Mouse (Mus musculus) ES-Bruce4 (cell line): ENCODE data around the gene Cpvl. TPM values are rescaled to one million over a fixed set of nuclear protein-coding genes. Genes with fewer than 3 reads are reported as not detected.

Experiments
- H3K27ac ChIP-seq: 2 replicates; pipeline ENCODE4 v1.5.1; 2012; ENCODE audit warnings: low read length, inconsistent platforms; ENCODE audit not compliant: insufficient read depth
- H3K27me3 ChIP-seq: 2 replicates; pipeline ENCODE4 v1.6.1; 2012; ENCODE audit warnings: mild to moderate bottlenecking, low read length, inconsistent platforms; ENCODE audit not compliant: control insufficient read depth, poor library complexity, insufficient read depth, severe bottlenecking
- H3K36me3 ChIP-seq: 2 replicates; pipeline ENCODE4 v1.6.1; 2012; ENCODE audit warnings: inconsistent platforms, mild to moderate bottlenecking, low read length, moderate library complexity; ENCODE audit not compliant: control insufficient read depth, poor library complexity, insufficient read depth, severe bottlenecking
- H3K4me1 ChIP-seq: one replicate; pipeline ENCODE4 v1.8.1; 2011; ENCODE audit warnings: low read length; ENCODE audit not compliant: control insufficient read depth, insufficient read depth
- H3K4me3 ChIP-seq: 2 replicates; pipeline ENCODE4 v1.5.1; 2011; ENCODE audit warnings: low read depth, mild to moderate bottlenecking, low read length
- H3K9ac ChIP-seq: 2 replicates; pipeline ENCODE4 v1.6.1; 2012; ENCODE audit warnings: low read depth, mild to moderate bottlenecking, inconsistent platforms; ENCODE audit not compliant: poor library complexity, severe bottlenecking
- H3K9me3 ChIP-seq: replicated peaks from 2 replicates; pipeline ENCODE4 v1.6.1; 2012; ENCODE audit warnings: mild to moderate bottlenecking, low read length, inconsistent platforms; ENCODE audit not compliant: control insufficient read depth, poor library complexity, insufficient read depth, severe bottlenecking
- CTCF ChIP-seq: IDR thresholded peaks from one replicate; pipeline ENCODE4 v1.8.1; 2011; ENCODE audit warnings: low read depth, low read length
- EP300 ChIP-seq: IDR thresholded peaks from 2 replicates; pipeline ENCODE4 v1.6.1; 2011; ENCODE audit warnings: low read depth, low read length; ENCODE audit not compliant: insufficient read depth
- POLR2A ChIP-seq: IDR thresholded peaks from one replicate; pipeline ENCODE4 v1.8.1; 2011; ENCODE audit warnings: low read length; ENCODE audit not compliant: insufficient read depth
- polyA plus RNA-seq: library from polyadenylated mRNA; stranded (reverse); fragments of >200 nt; gene quantifications from 2 replicates; pipeline ENCODE4 v1.2.4, GENCODE M21; 2011; ENCODE audit warnings: low read depth; ENCODE audit not compliant: missing spikeins, insufficient read depth, insufficient read length

The Cpvl gene
- polyA plus RNA-seq, 1 experiment = not detected

GRCm38 (mm10) chr6:53958321-53958720 lies 20.1 kb downstream of the Cpvl start:
- H3K9ac ChIP-seq = no peak overlapping the region
- H3K4me3 ChIP-seq = no peak overlapping the region
- TF ChIP-seq CTCF (peak; percentile 78), EP300 (no peak), POLR2A (no peak)

GRCm38 (mm10) chr6:53956513-53956912 lies 22.0 kb downstream of the Cpvl start:
- H3K36me3 ChIP-seq = no peaks in the 10 kb centered on the region
- no peaks in the 10 kb centered on the region for H3K9me3 ChIP-seq
- TF ChIP-seq EP300 = no peak
- no peak for TF ChIP-seq CTCF
- no peak for TF ChIP-seq POLR2A
- H3K27me3 ChIP-seq = no peaks in the 10 kb centered on the region
- H3K27ac ChIP-seq = no peak overlapping the region
- peaks cover 1% of the 10 kb centered on the region for H3K4me1 ChIP-seq
- no peak overlapping the region for H3K9ac ChIP-seq
- no peak overlapping the region for H3K4me3 ChIP-seq

More at GRCm38 (mm10) chr6:53958321-53958720, 20.1 kb downstream of the Cpvl start:
- Histone ChIP-seq H3K27me3 (no peaks in the 10 kb centered on the region), H3K4me1 (peaks cover 1% of the 10 kb centered on the region), H3K27ac (no peak overlapping the region), H3K36me3 (no peaks in the 10 kb centered on the region), H3K9me3 (no peaks in the 10 kb centered on the region)

GRCm38 (mm10) chr6:53955846-53956245 lies 22.6 kb downstream of the Cpvl start:
- H3K27ac ChIP-seq = no peak overlapping the region
- TF ChIP-seq EP300 (no peak), POLR2A (no peak), CTCF (no peak)
- H3K9me3 ChIP-seq = no peaks in the 10 kb centered on the region
- no peaks in the 10 kb centered on the region for H3K27me3 ChIP-seq
- no peak overlapping the region for H3K9ac ChIP-seq
- peaks cover 1% of the 10 kb centered on the region for H3K4me1 ChIP-seq
- H3K36me3 ChIP-seq = no peaks in the 10 kb centered on the region
- no peak overlapping the region for H3K4me3 ChIP-seq

GRCm38 (mm10) chr6:53955271-53955670 lies 23.2 kb downstream of the Cpvl start:
- no peaks in the 10 kb centered on the region for H3K9me3 ChIP-seq
- peaks cover 1% of the 10 kb centered on the region for H3K4me1 ChIP-seq
- no peak overlapping the region for H3K27ac ChIP-seq
- TF ChIP-seq POLR2A (no peak), CTCF (no peak), EP300 (no peak)
- no peaks in the 10 kb centered on the region for H3K36me3 ChIP-seq
- H3K27me3 ChIP-seq = no peaks in the 10 kb centered on the region
- no peak overlapping the region for H3K4me3 ChIP-seq
- no peak overlapping the region for H3K9ac ChIP-seq

- Histone ChIP-seq H3K9me3 (no peaks in the 10 kb centered on the region), H3K27ac (no peak overlapping the region), H3K9ac (no peak overlapping the region), H3K4me3 (no peak overlapping the region), H3K4me1 (peaks cover 1% of the 10 kb centered on the region), H3K36me3 (no peaks in the 10 kb centered on the region), H3K27me3 (no peaks in the 10 kb centered on the region)
- peak; percentile 30 for TF ChIP-seq CTCF
- TF ChIP-seq EP300 = no peak
- no peak for TF ChIP-seq POLR2A
Observed at GRCm38 (mm10) chr6:53954106-53954505, 24.4 kb downstream of the Cpvl start.

GRCm38 (mm10) chr6:53953348-53953747 lies 25.1 kb downstream of the Cpvl start:
- no peak overlapping the region for H3K9ac ChIP-seq
- no peaks in the 10 kb centered on the region for H3K9me3 ChIP-seq
- H3K4me1 ChIP-seq = peaks cover 1% of the 10 kb centered on the region
- H3K36me3 ChIP-seq = no peaks in the 10 kb centered on the region
- H3K27me3 ChIP-seq = no peaks in the 10 kb centered on the region
- no peak for TF ChIP-seq CTCF
- no peak for TF ChIP-seq POLR2A
- TF ChIP-seq EP300 = no peak
- no peak overlapping the region for H3K27ac ChIP-seq
- H3K4me3 ChIP-seq = no peak overlapping the region
